Mouse (Mus musculus) liver, embryonic 12.5 days (tissue): ENCODE measurements around the gene Eftud2. TPM values are rescaled to one million over a fixed set of nuclear protein-coding genes. Genes with fewer than 3 reads are reported as not detected.

Experiments used
- ATAC-seq: fragments of 200-750 bp; cut with Nextera tagmentation; 2 replicates; pipeline ENCODE4 v1.8.0; 2017; ENCODE audit warnings: moderate number of reproducible peaks, mild to moderate bottlenecking, moderate library complexity
- H3K27ac ChIP-seq: fragments of 300-500 bp; sonication (generic); 2 replicates; pipeline ENCODE4 v1.5.1; 2016; ENCODE audit warnings: mild to moderate bottlenecking
- H3K27me3 ChIP-seq: fragments of 300-500 bp; sonication (generic); replicated peaks from 2 replicates; pipeline ENCODE4 v1.6.1; 2016; ENCODE audit warnings: mild to moderate bottlenecking, moderate library complexity
- H3K36me3 ChIP-seq: fragments of 300-500 bp; sonication (generic); 2 replicates; pipeline ENCODE4 v1.6.1; 2016; ENCODE audit warnings: mild to moderate bottlenecking, moderate library complexity
- H3K4me1 ChIP-seq: fragments of 300-500 bp; sonication (generic); 2 replicates; pipeline ENCODE4 v1.6.1; 2016
- H3K4me2 ChIP-seq: fragments of 300-500 bp; sonication (generic); 2 replicates; pipeline ENCODE4 v1.6.1; 2016; ENCODE audit warnings: mild to moderate bottlenecking, moderate library complexity
- H3K4me3 ChIP-seq: fragments of 300-500 bp; sonication (generic); 2 replicates; pipeline ENCODE4 v1.5.1; 2016; ENCODE audit warnings: mild to moderate bottlenecking, moderate library complexity
- H3K9ac ChIP-seq: fragments of 300-500 bp; sonication (generic); 2 replicates; pipeline ENCODE4 v1.6.1; 2016; ENCODE audit warnings: mild to moderate bottlenecking, moderate library complexity
- H3K9me3 ChIP-seq: fragments of 300-500 bp; sonication (generic); replicated peaks from 2 replicates; pipeline ENCODE4 v1.6.1; 2016; ENCODE audit warnings: mild to moderate bottlenecking, moderate library complexity
- WGBS: fragments of 180-500 bp; shearing (Covaris S2); methylation state at CpG from one replicate; pipeline ENCODE4 v1.1.7; 2016; ENCODE audit not compliant: insufficient replicate concordance; 5-methylcytosine and 5-hydroxymethylcytosine counted together
- polyA plus RNA-seq: library from polyadenylated mRNA; unstranded; fragments of >200 nt; fragmentation: Nextera tagmentation; extraction: Ambion mirVana; gene quantifications from 2 replicates; pipeline ENCODE4 v1.2.1, GENCODE M21; 2016

Eftud2 gene
- polyA plus RNA-seq: 192 and 196 TPM in 2 replicates

GRCm38 (mm10) chr11:102880585-102881313, at the start of gene Eftud2, which contains the start of gene Ccdc103:
Eftud2 (minus strand) TSS chr11:102880985.
Ccdc103 (plus strand) TSS chr11:102881204.
- H3K27ac ChIP-seq: peak within 1 kb of the TSS; percentile 83
- peak; percentile 90 for ATAC-seq
- under 1% methylated on average over 62 of the region's 62 CpGs for WGBS
- H3K9me3 ChIP-seq: no peaks in the 10 kb centered on the region
- peak within 1 kb of the TSS; percentile 86 for H3K9ac ChIP-seq
- peaks cover 25% of the 10 kb centered on the region for H3K36me3 ChIP-seq
- peak within 1 kb of the TSS; percentile 84 for H3K4me3 ChIP-seq
- H3K4me2 ChIP-seq: peak within 1 kb of the TSS; percentile 86
- H3K4me1 ChIP-seq: peaks cover 48% of the 10 kb centered on the region
- peaks cover 36% of the 10 kb centered on the region for H3K27me3 ChIP-seq

- Histone ChIP-seq H3K9ac (peak overlapping the region; percentile 86), H3K9me3 (no peaks in the 10 kb centered on the region), H3K27ac (peak overlapping the region; percentile 98), H3K4me1 (peaks cover 42% of the 10 kb centered on the region), H3K4me2 (peak overlapping the region; percentile 79), H3K4me3 (peak overlapping the region; percentile 79), H3K27me3 (peaks cover 12% of the 10 kb centered on the region; the same call in 1 of the 2 replicates), H3K36me3 (peaks cover 31% of the 10 kb centered on the region)
- ATAC-seq: peak; percentile 60
- under 1% methylated on average over 10 of the region's 10 CpGs for WGBS
These were observed 44.5 kb upstream of the Eftud2 start for GRCm38 (mm10) chr11:102925351-102925717.

GRCm38 (mm10) chr11:102924557-102925350, 44.0 kb upstream of the Eftud2 start, which contains the start of gene Kif18b:
Kif18b (minus strand) TSS chr11:102925124.
- Histone ChIP-seq H3K27me3 (0 out of 2 replicates have a peak, but pooled peaks cover 8% of the 10 kb centered on the region), H3K27ac (peak within 1 kb of the TSS; percentile 98), H3K4me2 (peak within 1 kb of the TSS; percentile 79), H3K4me1 (peaks cover 42% of the 10 kb centered on the region), H3K9me3 (no peaks in the 10 kb centered on the region), H3K36me3 (peaks cover 36% of the 10 kb centered on the region), H3K4me3 (peak within 1 kb of the TSS; percentile 79), H3K9ac (peak within 1 kb of the TSS; percentile 86)
- peak; percentile 91 for ATAC-seq
- under 1% methylated on average over 62 of the region's 62 CpGs for WGBS

DNA sequence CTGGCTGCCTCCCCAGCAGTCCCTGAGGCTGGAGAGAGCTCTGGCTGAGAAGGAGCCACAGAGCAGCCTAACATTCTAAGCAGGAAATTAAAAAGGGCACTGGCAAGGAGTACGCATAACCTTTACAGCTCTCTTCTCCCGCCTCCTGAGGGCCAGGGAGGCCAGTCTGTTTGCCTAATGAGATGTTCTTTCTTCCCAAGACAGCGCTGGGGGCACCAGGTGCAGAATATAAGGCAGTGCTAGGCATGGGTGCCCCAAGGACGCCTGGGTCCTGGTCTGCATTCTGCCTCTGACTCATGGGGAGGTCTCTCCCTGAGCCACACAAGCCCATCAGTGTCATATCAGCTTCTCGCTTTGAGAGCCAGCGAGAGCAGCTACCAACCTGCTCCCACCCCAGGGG, 40.7 kb upstream of the Eftud2 start:
- Histone ChIP-seq H3K36me3 (peaks cover 57% of the 10 kb centered on the region), H3K4me2 (peak overlapping the region; percentile 79; the same call in 1 of the 2 replicates), H3K27ac (no peak overlapping the region), H3K9ac (0 out of 2 replicates have a peak overlapping the region, but pooled peaks have one; percentile 4), H3K4me3 (peak overlapping the region; percentile 8; the same call in 1 of the 2 replicates), H3K4me1 (peaks cover 42% of the 10 kb centered on the region), H3K9me3 (no peaks in the 10 kb centered on the region), H3K27me3 (no peaks in the 10 kb centered on the region)
- ATAC-seq: no peak
- 78% methylated on average over 6 of the region's 6 CpGs for WGBS

GRCm38 (mm10) chr11:102918077-102918476, 37.3 kb upstream of the Eftud2 start:
- Histone ChIP-seq H3K9me3 (no peaks in the 10 kb centered on the region), H3K27me3 (no peaks in the 10 kb centered on the region), H3K27ac (0 out of 2 replicates have a peak overlapping the region, but pooled peaks have one; percentile 10), H3K36me3 (peaks cover 87% of the 10 kb centered on the region), H3K9ac (no peak overlapping the region), H3K4me2 (no peak overlapping the region), H3K4me1 (peaks cover 22% of the 10 kb centered on the region), H3K4me3 (no peak overlapping the region)
- ATAC-seq: no peak
- WGBS: 91% methylated on average over 4 of the region's 4 CpGs

DNA sequence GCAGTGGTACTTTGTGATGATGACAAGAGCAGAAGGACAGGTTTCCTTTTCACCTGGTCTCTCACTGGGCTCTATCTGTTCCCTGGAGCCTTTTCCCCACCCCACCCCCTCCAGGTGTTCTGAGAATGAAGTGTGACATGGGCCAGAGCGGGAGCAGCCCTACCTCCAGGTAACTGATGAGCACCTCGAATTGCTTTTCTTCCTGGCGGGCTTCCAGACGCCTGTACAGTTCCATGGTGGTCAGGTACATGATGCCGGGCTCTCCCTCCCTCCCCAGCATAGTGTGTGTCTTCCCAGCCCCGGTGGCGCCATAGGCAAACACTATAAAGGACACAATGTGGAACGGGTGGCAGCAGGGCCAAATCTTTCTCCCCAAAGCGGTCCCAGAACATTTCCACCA, 34.6 kb upstream of the Eftud2 start:
- no peak overlapping the region for H3K4me2 ChIP-seq
- no peak for ATAC-seq
- 0 out of 2 replicates have a peak, but pooled peaks cover 3% of the 10 kb centered on the region for H3K4me1 ChIP-seq
- H3K9ac ChIP-seq: no peak overlapping the region
- H3K27ac ChIP-seq: no peak overlapping the region
- no peaks in the 10 kb centered on the region for H3K27me3 ChIP-seq
- H3K9me3 ChIP-seq: no peaks in the 10 kb centered on the region
- WGBS: 88% methylated on average over 9 of the region's 9 CpGs
- H3K4me3 ChIP-seq: no peak overlapping the region
- peaks cover 87% of the 10 kb centered on the region for H3K36me3 ChIP-seq

DNA sequence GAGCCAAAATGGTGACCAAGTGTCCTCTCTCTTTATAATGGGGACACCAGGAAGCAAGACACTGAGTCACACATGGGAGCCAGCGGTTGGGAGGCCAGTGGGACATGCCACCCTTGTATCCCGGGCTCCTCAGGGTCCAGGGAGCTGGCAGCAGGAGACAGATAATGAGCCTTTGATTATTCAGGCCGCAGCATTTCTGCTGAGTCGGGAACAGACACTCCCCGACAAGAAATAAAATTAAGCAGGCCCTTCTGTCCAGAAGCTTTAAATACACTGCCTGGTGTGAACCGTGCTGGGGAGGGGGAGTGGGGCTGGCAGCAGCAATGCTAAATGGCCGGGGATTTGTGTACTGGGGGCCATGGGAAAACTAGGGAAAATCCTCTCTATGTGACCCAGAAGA, 30.6 kb upstream of the Eftud2 start:
- no peak overlapping the region for H3K4me3 ChIP-seq
- no peak overlapping the region for H3K27ac ChIP-seq
- peaks cover 100% of the 10 kb centered on the region for H3K36me3 ChIP-seq
- H3K9ac ChIP-seq: no peak overlapping the region
- H3K27me3 ChIP-seq: no peaks in the 10 kb centered on the region
- no peaks in the 10 kb centered on the region for H3K9me3 ChIP-seq
- no peaks in the 10 kb centered on the region for H3K4me1 ChIP-seq
- ATAC-seq: no peak
- WGBS: 80% methylated on average over 7 of the region's 7 CpGs
- H3K4me2 ChIP-seq: no peak overlapping the region

- no peak for ATAC-seq
- Histone ChIP-seq H3K9me3 (no peaks in the 10 kb centered on the region), H3K27ac (no peak overlapping the region), H3K4me2 (no peak overlapping the region), H3K27me3 (peaks cover 7% of the 10 kb centered on the region), H3K36me3 (peaks cover 47% of the 10 kb centered on the region), H3K4me3 (no peak overlapping the region), H3K4me1 (peaks cover 17% of the 10 kb centered on the region; the same call in 1 of the 2 replicates), H3K9ac (no peak overlapping the region)
- WGBS: 83% methylated on average over 7 of the region's 7 CpGs
These were observed 22.9 kb upstream of the Eftud2 start for GRCm38 (mm10) chr11:102903654-102904053.

DNA sequence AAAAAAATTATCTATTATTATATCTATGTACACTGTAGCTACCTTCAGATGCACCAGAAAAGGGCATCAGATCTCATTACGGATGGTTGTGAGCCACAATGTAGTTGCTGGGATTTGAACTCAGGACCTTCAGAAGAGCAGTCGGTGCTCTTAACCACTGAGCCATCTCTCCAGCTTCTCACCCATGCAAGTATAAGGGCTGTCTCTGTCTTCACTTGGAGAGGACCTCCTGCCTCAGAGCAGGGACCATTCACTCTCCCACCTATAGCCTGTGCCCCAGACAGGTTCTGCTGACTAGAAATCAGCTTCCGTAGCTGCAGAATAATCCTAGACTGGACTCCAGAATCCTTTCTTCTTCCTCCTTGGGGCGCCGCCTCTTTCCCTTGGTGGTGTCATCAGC, 21.3 kb upstream of the Eftud2 start:
- no peaks in the 10 kb centered on the region for H3K9me3 ChIP-seq
- H3K4me1 ChIP-seq: peaks cover 26% of the 10 kb centered on the region
- H3K4me2 ChIP-seq: no peak overlapping the region
- H3K27me3 ChIP-seq: peaks cover 23% of the 10 kb centered on the region
- no peak overlapping the region for H3K27ac ChIP-seq
- no peak overlapping the region for H3K4me3 ChIP-seq
- no peak overlapping the region for H3K9ac ChIP-seq
- WGBS: 70% methylated on average over 5 of the region's 5 CpGs
- ATAC-seq: no peak
- H3K36me3 ChIP-seq: peaks cover 32% of the 10 kb centered on the region

DNA sequence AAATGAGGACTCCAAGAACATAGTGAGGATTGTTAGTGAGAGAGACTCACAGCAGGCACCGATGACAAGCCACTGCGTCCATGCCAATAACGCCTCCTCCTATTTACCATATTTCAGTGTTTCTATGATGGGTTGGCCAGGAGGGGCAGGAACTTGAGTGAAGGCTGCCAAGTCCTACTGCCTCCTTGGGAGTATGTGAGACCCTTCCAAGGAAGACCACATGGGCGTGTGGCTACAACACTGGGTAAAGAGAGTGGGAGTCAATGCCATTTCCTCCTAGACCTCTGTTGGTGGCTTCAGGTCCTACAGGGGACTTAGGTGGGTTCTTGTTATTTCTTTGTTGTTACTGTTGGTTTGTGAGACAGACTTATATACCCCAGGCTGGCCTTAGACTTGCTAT, 20.4 kb upstream of the Eftud2 start:
- ATAC-seq: no peak
- H3K27me3 ChIP-seq: peaks cover 30% of the 10 kb centered on the region
- no peak overlapping the region for H3K4me3 ChIP-seq
- H3K27ac ChIP-seq: no peak overlapping the region; the same call in 1 of the 2 replicates
- H3K4me2 ChIP-seq: no peak overlapping the region
- H3K36me3 ChIP-seq: peaks cover 23% of the 10 kb centered on the region
- 64% methylated on average over 4 of the region's 4 CpGs for WGBS
- H3K9me3 ChIP-seq: no peaks in the 10 kb centered on the region
- no peak overlapping the region for H3K9ac ChIP-seq
- peaks cover 35% of the 10 kb centered on the region for H3K4me1 ChIP-seq

- H3K27me3 ChIP-seq: peaks cover 34% of the 10 kb centered on the region
- no peak within 1 kb of the TSS for H3K4me3 ChIP-seq
- ATAC-seq: no peak
- H3K4me1 ChIP-seq: peaks cover 39% of the 10 kb centered on the region
- WGBS: 7% methylated on average over 7 of the region's 7 CpGs
- H3K36me3 ChIP-seq: peaks cover 18% of the 10 kb centered on the region
- H3K4me2 ChIP-seq: no peak within 1 kb of the TSS
- H3K27ac ChIP-seq: peak within 1 kb of the TSS; percentile 0; the same call in 1 of the 2 replicates
- H3K9ac ChIP-seq: no peak within 1 kb of the TSS
- H3K9me3 ChIP-seq: no peaks in the 10 kb centered on the region
These were observed 20.0 kb upstream of the Eftud2 start, which contains the start of gene Gfap for GRCm38 (mm10) chr11:102900763-102901162. Gfap (minus strand) TSS chr11:102900912.

DNA sequence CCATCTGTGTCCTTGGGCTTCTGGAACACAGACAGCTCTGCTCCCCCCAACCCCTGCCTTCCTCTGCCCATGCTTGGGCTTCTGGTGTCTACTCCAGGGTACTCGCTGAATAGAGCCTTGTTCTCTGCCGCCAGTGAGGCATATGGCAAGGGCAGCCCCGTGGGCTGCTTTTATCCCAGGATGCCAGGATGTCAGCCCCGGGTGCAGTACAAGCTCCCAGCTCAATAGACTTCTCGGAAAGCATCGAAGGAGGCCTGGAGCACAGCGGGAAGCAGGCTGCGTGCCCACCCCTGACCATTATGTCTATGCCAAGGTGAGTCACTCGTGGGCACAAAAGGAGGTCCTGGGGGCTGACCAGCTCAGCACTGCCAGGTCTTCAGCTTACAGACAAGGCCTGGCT, 17.6 kb upstream of the Eftud2 start:
- Histone ChIP-seq H3K9me3 (no peaks in the 10 kb centered on the region), H3K36me3 (no peaks in the 10 kb centered on the region), H3K27ac (no peak overlapping the region), H3K27me3 (peaks cover 57% of the 10 kb centered on the region), H3K4me3 (no peak overlapping the region), H3K9ac (no peak overlapping the region), H3K4me2 (no peak overlapping the region), H3K4me1 (peaks cover 56% of the 10 kb centered on the region)
- no peak for ATAC-seq
- WGBS: 77% methylated on average over 9 of the region's 9 CpGs
